Mouse (Mus musculus) inflammation-experienced regulatory T-cells, adult 6 months (primary cell): ENCODE measurements around the gene Zc3h10. TPM values are rescaled to one million over a fixed set of nuclear protein-coding genes. Genes with fewer than 3 reads are reported as not detected.
"Not testable (repeated sequence)": the region's sequence is repeated elsewhere in the genome, so short reads cannot be mapped to it uniquely, and the experiment has no call there.

ENCODE experiments used
- ATAC-seq: one replicate; pipeline ENCODE4 v1.8.0; 2017
- polyA plus RNA-seq, 3 experiments: library from polyadenylated mRNA; unstranded; fragments of 100-300 nt; shearing (Covaris generic); gene quantifications; one replicate each; pipeline ENCODE4 v1.2.1; 2017

Zc3h10 gene
- 1 to 10 TPM; 5.6 to 9.2 (median 6.0) TPM for polyA plus RNA-seq

- peak; percentile 74 for ATAC-seq
These were observed at the start of gene Zc3h10 for GRCm38 (mm10) chr10:128547361-128548032. Zc3h10 (minus strand) TSS chr10:128547774.

DNA sequence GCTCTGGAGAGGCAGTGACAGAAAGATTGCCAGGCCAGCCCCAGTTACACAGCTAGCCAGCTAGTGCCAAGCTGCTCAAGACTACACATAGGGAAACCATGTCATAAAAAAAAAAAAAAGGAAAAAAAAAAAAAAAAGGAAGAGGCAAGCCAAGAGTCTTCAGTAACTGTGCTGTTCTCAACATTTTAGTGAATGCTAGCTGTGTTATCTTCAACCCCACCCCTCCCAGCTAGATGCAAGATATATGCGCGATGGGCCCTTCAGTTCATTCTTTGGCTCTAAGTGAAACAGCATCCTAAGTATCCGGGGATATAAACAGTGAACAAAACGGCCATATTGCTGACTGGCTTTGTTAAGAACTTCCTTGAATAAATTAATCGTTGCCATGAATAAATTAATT, 45.2 kb upstream of the Zc3h10 start:
- no peak for ATAC-seq

DNA sequence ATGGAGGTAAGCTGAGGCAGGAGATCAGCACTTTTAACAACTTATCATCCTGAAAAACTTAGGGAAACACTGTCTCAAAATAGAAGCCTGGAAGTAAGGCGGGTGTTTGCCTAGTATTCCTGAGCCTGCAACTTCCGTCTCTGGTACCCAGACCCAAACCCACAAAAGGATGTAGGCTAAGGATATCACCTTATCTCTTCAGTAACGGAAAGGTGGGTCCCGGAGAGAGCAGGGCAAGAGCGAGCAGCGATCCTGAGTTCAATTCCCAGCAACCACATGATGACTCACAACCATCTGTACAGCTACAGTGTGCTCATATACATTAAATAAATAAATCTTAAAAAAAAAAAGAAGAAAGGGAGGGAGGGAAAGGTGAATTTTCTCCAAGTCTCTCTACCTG, 43.9 kb upstream of the Zc3h10 start:
- ATAC-seq = no peak

DNA sequence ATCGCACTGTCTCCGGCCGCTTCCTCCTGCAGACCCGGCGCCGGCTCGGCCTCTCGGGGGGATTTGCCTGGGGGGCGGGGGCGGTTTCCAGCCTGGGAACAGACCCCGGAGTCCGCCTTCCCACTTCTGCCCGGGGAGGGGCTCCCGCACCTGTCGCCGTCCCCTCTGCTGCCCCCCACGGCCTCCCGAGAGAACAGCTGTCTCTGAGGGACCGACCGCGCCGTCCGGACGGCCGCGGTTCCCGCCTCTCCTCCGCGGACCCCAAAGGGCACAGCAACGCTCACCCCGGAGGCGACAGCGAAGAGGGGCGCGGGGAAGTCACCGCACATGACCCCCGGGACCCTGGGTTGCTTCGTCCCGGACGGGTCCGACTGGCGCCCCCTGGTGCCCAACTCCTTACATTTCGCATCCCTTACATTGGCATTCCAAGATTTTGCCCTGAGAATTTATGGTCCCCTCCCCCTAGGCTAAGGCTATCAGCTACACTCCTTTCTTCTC, 42.7 kb upstream of the Zc3h10 start:
- ATAC-seq = peak; percentile 27

DNA sequence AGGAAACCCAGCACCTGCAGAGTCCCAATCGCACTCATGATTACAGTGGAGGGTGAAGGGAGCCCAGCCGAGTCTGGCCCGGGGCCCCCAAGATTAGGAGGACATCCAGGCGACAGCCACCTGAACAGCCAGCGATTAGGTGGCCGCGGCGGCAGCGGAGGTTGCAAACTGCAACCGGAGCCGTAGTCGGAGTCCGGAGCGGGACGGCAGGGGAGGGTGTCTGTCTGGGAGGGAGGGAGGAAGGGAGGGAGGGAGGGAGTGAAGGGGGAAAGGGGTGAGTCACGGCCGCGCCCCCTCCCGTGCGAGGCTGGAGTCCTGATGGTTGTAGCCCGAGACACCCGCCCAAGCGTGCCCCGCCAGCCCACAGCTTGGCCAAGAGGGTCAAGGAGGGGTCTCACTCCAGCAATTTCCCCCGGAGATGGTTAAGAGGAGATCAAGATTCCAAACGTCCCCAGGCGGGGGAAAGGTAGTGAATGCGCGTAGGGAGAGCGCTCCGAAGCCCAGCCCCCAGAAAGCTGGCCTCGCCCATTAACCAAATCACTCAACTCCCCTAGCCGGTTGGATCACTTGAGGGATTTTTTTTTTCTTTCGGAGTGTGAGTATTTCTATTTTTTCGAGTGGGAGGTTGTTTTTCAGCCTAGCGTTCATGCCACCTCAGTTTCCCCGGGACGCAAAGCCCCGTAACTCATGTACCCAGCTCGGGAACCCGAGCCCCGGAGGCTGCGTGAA, 42.1 kb upstream of the Zc3h10 start, which contains the start of gene Erbb3:
Gene Erbb3 (minus strand): TSS at position 189 of the 729 bp plus-strand sequence.
- ATAC-seq = peak; percentile 70

DNA sequence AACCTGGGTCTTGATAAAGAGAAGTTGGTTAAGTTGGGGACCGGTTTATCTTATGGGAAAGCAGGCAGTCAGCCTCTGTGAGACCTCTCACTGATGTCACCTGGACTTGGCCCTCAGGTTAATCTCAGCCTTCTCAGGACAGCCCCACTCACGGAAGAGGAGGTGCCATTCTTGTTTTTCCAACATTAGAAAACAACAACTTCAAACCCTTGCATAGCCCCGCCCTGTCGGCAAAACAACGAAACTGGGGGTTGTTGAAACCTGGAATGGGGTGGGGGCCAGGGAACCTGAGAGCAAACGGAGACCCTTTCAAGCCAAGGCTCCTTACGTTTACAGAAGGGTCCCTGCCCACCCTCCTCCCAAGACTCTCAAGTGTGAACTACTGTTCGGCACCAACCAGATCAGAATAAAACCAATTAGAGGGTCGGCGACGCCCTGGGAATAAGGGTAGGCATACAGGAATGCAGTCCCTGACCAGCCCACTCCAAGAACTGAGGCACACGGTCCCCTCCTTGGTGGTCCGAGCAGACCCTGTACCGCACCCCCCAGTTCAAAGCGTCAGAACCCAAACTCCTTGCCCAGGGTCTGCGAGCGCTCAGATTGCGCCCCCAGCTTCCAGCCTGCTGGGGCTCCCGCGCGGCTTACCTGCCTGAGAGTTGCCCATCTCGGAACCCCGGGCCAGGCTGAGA, 41.3 kb upstream of the Zc3h10 start:
- ATAC-seq = peak; percentile 44

DNA sequence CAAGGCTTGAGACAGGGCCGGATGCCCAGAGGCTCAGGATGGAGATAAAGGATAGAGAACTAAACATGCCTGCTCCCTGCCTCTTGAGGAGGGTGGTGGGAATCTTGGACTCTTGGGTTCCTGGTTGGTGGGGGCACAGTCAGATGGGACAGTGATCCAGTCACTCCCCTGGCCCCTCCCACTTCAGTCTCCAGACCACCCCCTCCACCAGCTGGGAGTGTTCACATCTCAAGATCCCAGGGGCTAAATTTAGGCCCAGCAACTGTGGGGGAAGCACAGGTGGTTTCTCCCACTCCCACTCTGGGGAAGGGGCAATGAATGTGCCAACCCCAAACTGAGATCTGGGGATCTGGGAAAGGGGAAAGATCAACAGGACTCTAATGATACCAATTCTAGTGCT, 40.6 kb upstream of the Zc3h10 start:
- ATAC-seq = no peak

DNA sequence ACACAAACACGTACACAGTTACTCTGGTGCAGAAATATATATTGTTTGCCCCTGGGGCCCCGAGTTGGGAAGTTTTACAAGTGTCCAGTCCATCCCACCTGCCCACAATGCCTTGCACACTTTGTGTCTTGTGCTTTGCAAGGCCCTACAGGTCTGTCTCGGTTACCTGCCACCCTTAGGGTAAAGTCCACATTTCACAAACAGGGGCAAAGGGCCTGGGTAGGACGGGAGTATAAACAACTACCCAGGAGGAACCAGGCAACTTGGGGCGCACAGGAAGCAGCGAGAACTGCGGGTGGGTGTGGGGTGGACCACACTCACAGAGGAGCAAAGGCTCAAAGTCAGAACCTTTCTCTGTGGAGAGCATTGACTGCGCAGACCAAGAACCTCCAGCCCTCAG, 40.1 kb upstream of the Zc3h10 start:
- no peak for ATAC-seq

- ATAC-seq = no peak
These were observed 39.5 kb upstream of the Zc3h10 start for GRCm38 (mm10) chr10:128587120-128587519.

DNA sequence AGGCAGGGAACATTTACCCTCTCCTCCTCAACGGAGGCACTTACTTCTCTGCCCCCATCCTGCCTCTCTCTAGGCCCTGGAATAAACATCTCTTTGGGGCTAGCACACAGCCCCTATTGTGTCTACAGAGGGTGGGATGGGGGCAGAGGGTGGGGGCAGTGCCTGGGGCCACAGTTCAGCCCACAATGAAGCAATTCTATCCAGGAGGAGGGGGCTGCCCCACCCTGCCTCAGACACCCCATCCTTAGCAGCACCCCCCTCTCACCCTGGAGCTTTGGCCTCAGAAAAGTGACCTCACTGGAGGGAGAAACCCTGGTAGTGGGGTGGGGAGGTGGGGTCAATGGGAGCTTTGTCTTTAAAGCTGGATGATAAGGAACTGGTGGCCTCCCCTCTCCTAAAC, 39.0 kb upstream of the Zc3h10 start:
- no peak for ATAC-seq

DNA sequence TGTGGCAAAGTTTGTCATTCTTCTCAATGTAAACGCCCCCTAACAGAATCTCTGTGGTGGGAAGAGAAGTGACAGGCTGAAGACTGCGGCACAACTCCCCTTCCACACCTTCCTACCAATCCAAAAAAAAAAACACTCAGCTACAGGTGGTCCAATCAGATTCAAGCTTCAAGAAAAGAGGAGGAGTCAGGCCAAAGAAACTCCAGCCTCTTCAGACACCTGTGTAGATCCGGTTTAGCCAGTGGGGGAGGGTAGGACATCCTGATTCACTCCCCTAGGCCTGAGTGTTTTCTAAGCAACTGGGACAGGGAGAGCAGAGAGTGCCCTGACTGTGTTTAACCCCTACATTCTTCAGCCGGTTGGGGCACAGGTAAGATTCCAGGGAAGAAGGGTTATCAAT, 36.8 kb upstream of the Zc3h10 start:
- no peak for ATAC-seq

- ATAC-seq = no peak
These were observed 36.1 kb upstream of the Zc3h10 start for GRCm38 (mm10) chr10:128583644-128584043.

DNA sequence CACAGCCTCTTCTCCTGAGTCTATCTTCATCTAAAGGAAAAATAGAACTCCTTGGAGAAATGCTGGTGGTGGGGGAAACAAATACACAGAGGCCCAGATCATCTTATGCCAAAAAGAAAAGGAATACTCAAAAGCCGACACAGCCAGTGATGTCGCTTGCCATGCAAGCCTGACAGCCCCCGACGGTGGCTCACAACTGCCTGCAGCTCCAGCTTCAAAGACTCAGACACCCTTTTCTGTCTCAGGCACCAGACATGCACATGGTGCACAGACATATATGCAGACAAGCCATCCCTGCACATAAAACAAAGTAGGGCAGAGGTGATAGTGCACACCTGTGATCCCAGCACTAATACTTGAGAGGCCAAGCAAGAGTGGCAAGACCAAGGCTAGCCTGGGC, 32.2 kb upstream of the Zc3h10 start:
- no peak for ATAC-seq

GRCm38 (mm10) chr10:128579298-128579697, 31.7 kb upstream of the Zc3h10 start:
- no peak for ATAC-seq

GRCm38 (mm10) chr10:128578330-128578729, 30.8 kb upstream of the Zc3h10 start:
- ATAC-seq = peak; percentile 61

DNA sequence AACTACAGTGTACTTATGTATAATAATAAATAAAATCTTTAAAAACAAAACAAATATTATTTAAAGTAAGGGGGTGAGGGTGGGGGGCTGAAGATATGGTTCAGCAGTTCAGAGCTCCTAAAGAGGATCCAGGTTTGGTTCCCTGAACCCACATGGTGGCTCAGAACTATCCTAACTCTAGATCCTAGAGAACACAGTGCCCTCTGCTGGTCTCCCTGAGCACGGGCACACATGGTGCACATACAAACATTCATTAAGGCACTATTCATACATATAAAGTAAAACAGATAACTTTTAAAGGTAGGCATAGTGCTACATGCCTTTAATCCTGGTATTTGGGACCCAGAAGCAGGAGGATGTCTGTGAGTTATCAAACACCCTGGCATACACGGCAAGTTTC, 27.5 kb upstream of the Zc3h10 start:
- ATAC-seq = no peak

- ATAC-seq = peak; percentile 97
These were observed 18.4 kb upstream of the Zc3h10 start, which contains the start of gene Pa2g4 for GRCm38 (mm10) chr10:128565788-128566531. Pa2g4 (minus strand) TSS chr10:128565987.

GRCm38 (mm10) chr10:128565206-128565787, 17.7 kb upstream of the Zc3h10 start:
- ATAC-seq = peak; percentile 11

DNA sequence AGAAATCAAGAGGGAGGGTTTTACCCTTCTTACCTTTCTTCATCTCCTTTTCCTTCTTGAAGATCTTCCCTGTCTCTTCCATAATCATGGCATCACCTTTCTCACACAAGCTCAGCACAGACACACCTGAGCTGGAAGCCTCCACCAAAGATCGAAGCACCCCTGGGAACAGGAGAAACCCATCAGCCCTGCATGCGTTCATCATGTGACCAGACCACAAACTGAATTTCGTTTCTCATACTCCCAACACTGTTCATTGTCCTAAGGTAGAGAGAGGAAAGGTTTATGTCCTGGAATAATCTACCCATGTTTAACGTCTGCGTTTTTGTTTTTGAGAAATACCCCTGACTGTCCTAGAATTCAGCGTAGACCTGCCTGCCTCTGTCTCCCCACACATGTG, 16.0 kb upstream of the Zc3h10 start:
- ATAC-seq = no peak

- ATAC-seq = no peak
These were observed 9.4 kb upstream of the Zc3h10 start for GRCm38 (mm10) chr10:128556963-128557362.

DNA sequence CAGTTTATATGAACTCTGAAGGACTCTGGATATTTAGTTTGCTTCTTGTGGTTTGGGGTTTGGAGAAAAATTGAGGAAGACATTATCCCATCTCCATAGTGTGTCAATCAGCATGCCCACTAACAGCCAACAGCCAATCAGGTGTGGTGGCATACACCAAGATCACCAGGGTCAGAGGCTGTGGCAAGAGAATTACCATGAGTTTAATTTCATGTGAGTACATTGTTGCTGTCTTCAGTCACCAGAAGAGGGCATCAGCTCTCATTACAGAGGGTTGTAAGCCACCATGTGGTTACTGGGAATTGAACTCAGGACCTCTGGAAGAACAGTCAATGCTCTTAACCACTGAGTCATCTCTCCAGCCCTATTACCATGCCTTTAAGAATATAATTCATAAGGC, 8.7 kb upstream of the Zc3h10 start:
- ATAC-seq = no peak

DNA sequence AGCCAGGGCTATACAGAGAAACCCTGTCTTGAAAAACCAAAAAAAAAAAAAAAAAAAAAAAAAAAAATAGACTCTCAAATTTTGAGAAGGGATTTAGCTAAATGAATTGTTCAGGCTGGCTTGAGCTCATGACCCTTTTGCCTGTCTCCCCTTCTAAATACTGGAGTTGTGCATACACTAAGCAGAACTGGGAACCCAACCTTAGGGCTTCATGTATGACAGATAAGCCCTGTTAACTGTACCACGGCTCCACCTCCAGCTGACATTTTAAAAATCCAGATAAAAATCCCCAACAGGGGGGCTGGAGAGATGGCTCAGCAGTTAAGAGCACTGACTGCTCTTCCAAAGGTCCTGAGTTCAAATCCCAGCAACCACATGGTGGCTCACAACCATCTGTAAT, 8.0 kb upstream of the Zc3h10 start:
- not testable (repeated sequence) for ATAC-seq
